Mouse (Mus musculus): ENCODE results near the gene Ahdc1. TPM values are rescaled to one million over a fixed set of nuclear protein-coding genes. Genes with fewer than 3 reads are reported as not detected.

Gene Ahdc1
- polyA plus RNA-seq (2012), result 21.6 and 23.9 TPM in 2 replicates

- TF ChIP-seq GATA1 (IDR thresholded peaks at IDR 0.05; ENCODE audit: low read length), result no peak
Observed at GRCm38 (mm10) chr4:133011028-133011820, at the start of gene Ahdc1. TSS of gene Ahdc1 (plus strand) at chr4:133011260.

GRCm38 (mm10) chr4:132961866-132962265 lies 49.2 kb upstream of the Ahdc1 start:
- TF ChIP-seq GATA1 (IDR thresholded peaks at IDR 0.05; ENCODE audit: low read length), result no peak

- TF ChIP-seq GATA1 (IDR thresholded peaks at IDR 0.05; ENCODE audit: low read length), result no peak
Observed at GRCm38 (mm10) chr4:132962628-132963027, 48.4 kb upstream of the Ahdc1 start.

DNA sequence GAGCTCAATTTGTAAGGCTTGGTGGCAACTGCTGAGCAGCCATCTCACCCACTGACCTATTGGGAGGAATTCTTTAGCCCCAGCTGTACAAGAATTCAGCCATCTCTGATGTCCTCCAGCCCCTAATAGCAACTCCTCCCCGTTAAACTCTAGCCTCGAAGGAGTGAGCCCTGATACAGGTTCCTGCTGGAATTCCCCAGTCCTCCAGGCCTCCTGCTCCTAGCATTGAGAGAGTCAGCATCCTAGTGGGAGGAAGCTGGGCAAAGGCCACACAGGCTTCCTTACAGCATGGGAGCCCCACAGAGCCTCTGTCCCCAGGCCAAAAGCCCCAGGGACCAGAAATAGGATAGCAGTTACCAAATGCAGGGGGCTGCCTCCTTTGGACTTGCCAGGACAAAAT lies 47.6 kb upstream of the Ahdc1 start:
- TF ChIP-seq GATA1 (IDR thresholded peaks at IDR 0.05; ENCODE audit: low read length), result no peak

DNA sequence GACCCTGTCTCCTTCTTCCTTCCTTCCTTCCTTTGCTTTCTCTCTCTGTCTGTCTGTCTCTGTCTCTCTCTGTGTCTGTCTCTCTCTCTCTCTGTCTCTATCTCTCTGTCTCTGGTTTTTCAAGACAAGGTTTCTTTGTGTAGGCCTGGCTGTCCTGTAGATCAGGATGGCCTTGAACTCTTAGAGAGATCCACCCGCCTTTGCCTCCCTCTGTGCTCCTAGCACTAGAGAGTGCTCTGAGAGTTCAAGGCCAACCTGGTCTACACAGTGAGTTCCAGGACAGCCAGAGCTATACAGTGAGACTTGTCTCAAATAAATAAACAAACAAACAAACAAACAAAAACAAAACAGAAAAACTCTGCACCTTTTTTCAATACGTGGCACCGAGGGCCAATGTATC lies 47.0 kb upstream of the Ahdc1 start:
- TF ChIP-seq GATA1 (IDR thresholded peaks at IDR 0.05; ENCODE audit: low read length), result no peak

DNA sequence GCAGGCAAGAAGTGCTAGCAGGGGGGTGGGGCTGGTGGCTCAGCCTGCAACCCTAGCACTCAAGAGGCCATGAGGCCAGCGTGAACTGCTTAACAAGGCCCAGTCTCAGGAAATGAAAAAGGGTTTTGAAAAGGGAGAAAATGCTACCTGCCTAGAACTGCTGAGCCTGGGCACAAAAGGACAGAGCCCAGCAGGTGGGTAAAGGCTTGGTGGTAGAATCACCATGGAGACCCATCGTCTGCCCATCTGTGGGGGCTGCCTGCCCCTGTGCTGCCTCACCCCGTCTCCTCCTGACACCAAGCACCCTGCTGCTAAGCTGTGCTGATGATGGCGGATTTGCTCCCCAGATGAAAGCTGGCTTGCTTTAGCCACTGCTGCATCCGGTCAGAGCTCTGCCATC lies 46.6 kb upstream of the Ahdc1 start:
- no peak for TF ChIP-seq GATA1 (IDR thresholded peaks at IDR 0.05; ENCODE audit: low read length)

- no peak for TF ChIP-seq GATA1 (IDR thresholded peaks at IDR 0.05; ENCODE audit: low read length)
Observed at GRCm38 (mm10) chr4:132968105-132968938, 42.7 kb upstream of the Ahdc1 start.

DNA sequence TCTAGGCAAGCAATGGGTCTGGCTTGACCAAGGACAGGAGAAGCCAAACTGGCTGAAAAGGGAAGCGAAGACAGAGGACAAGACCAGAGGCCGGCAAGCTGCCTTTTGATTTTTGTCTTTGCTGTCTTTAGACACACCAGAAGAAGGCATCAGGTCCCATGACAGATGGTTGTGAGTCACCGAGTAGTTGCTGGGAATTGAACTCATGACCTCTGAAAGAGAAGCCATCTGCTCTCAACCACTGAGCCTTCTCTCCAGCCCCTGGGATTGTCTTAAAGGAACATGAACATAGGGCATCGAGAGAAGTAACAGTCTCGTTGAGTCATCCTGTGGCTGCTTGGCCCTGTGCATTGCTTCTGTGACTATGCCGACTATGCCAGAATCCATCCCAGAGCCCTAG lies 39.5 kb upstream of the Ahdc1 start:
- no peak for TF ChIP-seq GATA1 (IDR thresholded peaks at IDR 0.05; ENCODE audit: low read length)

DNA sequence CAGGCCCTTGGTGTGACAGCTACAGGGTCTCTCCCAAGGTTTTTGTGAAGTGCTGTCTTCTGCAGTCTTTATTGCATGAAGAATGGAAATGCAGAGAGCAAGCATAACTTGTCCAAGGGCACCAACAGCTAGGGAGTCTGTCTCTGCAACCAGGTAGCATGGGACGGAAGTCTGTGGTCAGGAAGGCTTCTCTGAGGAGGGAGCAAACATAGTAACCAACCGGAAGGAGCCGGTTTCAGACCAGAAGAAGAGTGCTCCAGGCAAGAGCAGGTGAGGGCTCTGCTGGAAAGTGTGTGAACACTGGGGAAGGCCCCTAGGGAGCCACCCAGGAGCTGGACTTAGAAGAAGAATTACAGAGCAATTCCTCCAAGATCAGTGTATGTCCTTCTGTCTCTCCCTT lies 39.0 kb upstream of the Ahdc1 start:
- no peak for TF ChIP-seq GATA1 (IDR thresholded peaks at IDR 0.05; ENCODE audit: low read length)

DNA sequence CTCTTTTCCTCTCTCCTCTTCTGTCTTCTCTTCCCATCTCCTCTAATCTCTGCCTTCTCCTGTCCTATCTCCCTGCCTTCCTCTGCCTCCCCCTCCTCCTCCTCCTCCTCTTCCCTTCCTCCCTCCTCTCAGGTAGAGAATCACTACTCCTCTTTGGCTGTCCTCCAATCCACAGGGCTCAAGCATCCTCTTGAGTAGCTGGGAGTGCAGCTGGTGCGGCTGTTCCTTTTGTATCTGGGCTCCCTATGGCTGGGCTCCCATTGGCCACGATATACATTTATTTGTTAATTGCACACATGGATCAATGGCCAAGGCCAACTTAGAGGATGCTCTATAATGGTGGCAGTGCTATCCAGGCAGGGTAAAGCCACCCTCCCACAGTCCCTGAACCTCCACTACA lies 38.5 kb upstream of the Ahdc1 start:
- TF ChIP-seq GATA1 (IDR thresholded peaks at IDR 0.05; ENCODE audit: low read length), result no peak

GRCm38 (mm10) chr4:132973186-132973585 lies 37.9 kb upstream of the Ahdc1 start:
- no peak for TF ChIP-seq GATA1 (IDR thresholded peaks at IDR 0.05; ENCODE audit: low read length)

GRCm38 (mm10) chr4:132973814-132974398 lies 37.2 kb upstream of the Ahdc1 start, which contains the start of gene Fgr:
TSS of gene Fgr (plus strand) at chr4:132974095.
- TF ChIP-seq GATA1 (IDR thresholded peaks at IDR 0.05; ENCODE audit: low read length), result no peak

DNA sequence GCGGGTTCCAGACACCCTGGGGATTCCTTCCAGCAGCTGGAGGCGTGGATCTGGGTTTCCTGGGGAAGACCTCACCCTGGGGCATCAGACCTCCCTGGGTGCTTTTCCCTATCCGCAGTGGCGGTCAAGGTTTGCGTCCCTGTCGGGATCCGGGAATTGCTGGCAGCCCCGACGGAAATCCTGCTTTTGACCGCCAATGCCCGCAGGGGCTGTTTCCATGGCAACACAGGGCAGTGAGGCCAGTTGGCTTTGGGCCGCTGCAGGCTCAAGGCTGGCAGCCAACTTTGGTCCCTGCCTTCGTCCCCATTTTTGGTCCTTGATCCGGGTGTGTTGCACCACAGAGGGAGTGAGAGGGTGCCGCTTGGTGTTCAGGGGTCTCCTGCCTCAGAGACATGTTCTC lies 36.2 kb upstream of the Ahdc1 start:
- TF ChIP-seq GATA1 (IDR thresholded peaks at IDR 0.05; ENCODE audit: low read length), result no peak

GRCm38 (mm10) chr4:132975791-132976190 lies 35.3 kb upstream of the Ahdc1 start:
- no peak for TF ChIP-seq GATA1 (IDR thresholded peaks at IDR 0.05; ENCODE audit: low read length)

GRCm38 (mm10) chr4:132976729-132977128 lies 34.3 kb upstream of the Ahdc1 start:
- TF ChIP-seq GATA1 (IDR thresholded peaks at IDR 0.05; ENCODE audit: low read length), result no peak

GRCm38 (mm10) chr4:132977597-132977996 lies 33.5 kb upstream of the Ahdc1 start:
- TF ChIP-seq GATA1 (IDR thresholded peaks at IDR 0.05; ENCODE audit: low read length), result no peak
